Mouse (Mus musculus) ES-Bruce4 (cell line): ENCODE measurements at regions not wholly inside any gene's neighbourhood (a gene's known extent, or its start where the extent isn't known, plus 50 kb on each side); places are given as distances from the start of the nearest gene placed in this dataset.

Experiments
- H3K27ac ChIP-seq: 2 replicates; pipeline ENCODE4 v1.5.1; 2012; ENCODE audit warnings: low read length, inconsistent platforms; ENCODE audit not compliant: insufficient read depth
- H3K27me3 ChIP-seq: 2 replicates; pipeline ENCODE4 v1.6.1; 2012; ENCODE audit warnings: mild to moderate bottlenecking, low read length, inconsistent platforms; ENCODE audit not compliant: control insufficient read depth, poor library complexity, insufficient read depth, severe bottlenecking
- H3K36me3 ChIP-seq: 2 replicates; pipeline ENCODE4 v1.6.1; 2012; ENCODE audit warnings: inconsistent platforms, mild to moderate bottlenecking, low read length, moderate library complexity; ENCODE audit not compliant: control insufficient read depth, poor library complexity, insufficient read depth, severe bottlenecking
- H3K4me1 ChIP-seq: one replicate; pipeline ENCODE4 v1.8.1; 2011; ENCODE audit warnings: low read length; ENCODE audit not compliant: control insufficient read depth, insufficient read depth
- H3K4me3 ChIP-seq: 2 replicates; pipeline ENCODE4 v1.5.1; 2011; ENCODE audit warnings: low read depth, mild to moderate bottlenecking, low read length
- H3K9ac ChIP-seq: 2 replicates; pipeline ENCODE4 v1.6.1; 2012; ENCODE audit warnings: low read depth, mild to moderate bottlenecking, inconsistent platforms; ENCODE audit not compliant: poor library complexity, severe bottlenecking
- H3K9me3 ChIP-seq: replicated peaks from 2 replicates; pipeline ENCODE4 v1.6.1; 2012; ENCODE audit warnings: mild to moderate bottlenecking, low read length, inconsistent platforms; ENCODE audit not compliant: control insufficient read depth, poor library complexity, insufficient read depth, severe bottlenecking
- CTCF ChIP-seq: IDR thresholded peaks from one replicate; pipeline ENCODE4 v1.8.1; 2011; ENCODE audit warnings: low read depth, low read length
- EP300 ChIP-seq: IDR thresholded peaks from 2 replicates; pipeline ENCODE4 v1.6.1; 2011; ENCODE audit warnings: low read depth, low read length; ENCODE audit not compliant: insufficient read depth
- POLR2A ChIP-seq: IDR thresholded peaks from one replicate; pipeline ENCODE4 v1.8.1; 2011; ENCODE audit warnings: low read length; ENCODE audit not compliant: insufficient read depth

DNA sequence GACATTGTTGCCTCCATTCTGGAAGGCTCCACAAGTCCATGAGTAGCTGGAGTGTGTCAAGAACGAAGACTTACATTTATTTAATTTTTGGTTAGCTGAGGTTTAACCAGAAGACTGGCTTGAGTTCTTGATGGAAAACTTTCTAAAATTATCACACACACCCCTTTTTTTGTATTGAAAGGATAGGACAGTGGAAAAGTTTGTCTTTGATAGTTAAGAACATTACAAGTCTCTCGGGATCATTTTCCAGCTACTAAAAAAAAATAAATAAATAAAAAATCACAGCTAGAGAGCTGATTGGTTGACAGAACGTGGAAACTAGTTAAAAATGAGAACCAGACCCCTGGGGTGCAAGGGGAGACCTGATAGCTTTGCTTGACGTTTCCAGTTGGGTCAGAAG, 173.6 kb upstream of the Slc38a2 start:
- no peak for TF ChIP-seq EP300
- no peak for TF ChIP-seq POLR2A
- no peak for TF ChIP-seq CTCF
- Histone ChIP-seq H3K4me3 (no peak overlapping the region), H3K27ac (no peak overlapping the region), H3K36me3 (no peaks in the 10 kb centered on the region), H3K27me3 (no peaks in the 10 kb centered on the region), H3K9me3 (no peaks in the 10 kb centered on the region), H3K4me1 (no peaks in the 10 kb centered on the region), H3K9ac (no peak overlapping the region)

DNA sequence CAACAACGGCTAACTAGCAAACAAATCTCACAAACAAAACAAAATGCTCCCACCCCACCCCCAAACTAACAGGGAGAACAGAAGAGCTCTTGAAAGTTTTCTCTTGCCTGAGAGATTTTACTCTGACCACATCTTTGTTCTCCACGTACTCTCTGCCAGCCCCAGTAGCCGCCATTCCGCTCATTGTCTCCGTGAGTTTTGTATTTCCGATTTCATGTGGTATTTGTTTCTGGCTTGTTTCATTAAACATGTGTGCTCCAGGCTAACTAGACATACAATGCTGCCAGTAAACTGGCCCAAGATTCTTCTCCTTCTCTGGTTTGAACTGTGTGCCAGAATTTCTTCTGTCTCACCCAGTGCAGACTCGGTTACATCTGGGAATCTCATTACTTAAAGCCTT, 168.2 kb upstream of the Slc38a2 start:
- H3K4me3 ChIP-seq: no peak overlapping the region
- no peaks in the 10 kb centered on the region for H3K27me3 ChIP-seq
- H3K9ac ChIP-seq: no peak overlapping the region
- no peaks in the 10 kb centered on the region for H3K36me3 ChIP-seq
- no peaks in the 10 kb centered on the region for H3K9me3 ChIP-seq
- TF ChIP-seq CTCF (no peak), EP300 (no peak), POLR2A (no peak)
- peaks cover 2% of the 10 kb centered on the region for H3K4me1 ChIP-seq
- H3K27ac ChIP-seq: no peak overlapping the region

- Histone ChIP-seq H3K4me1 (peaks cover 2% of the 10 kb centered on the region), H3K9ac (no peak overlapping the region), H3K36me3 (no peaks in the 10 kb centered on the region), H3K4me3 (no peak overlapping the region), H3K9me3 (no peaks in the 10 kb centered on the region), H3K27ac (no peak overlapping the region), H3K27me3 (no peaks in the 10 kb centered on the region)
- TF ChIP-seq POLR2A (no peak), CTCF (no peak), EP300 (no peak)
Measured at GRCm38 (mm10) chr15:96865932-96866331, 166.4 kb upstream of the Slc38a2 start.

DNA sequence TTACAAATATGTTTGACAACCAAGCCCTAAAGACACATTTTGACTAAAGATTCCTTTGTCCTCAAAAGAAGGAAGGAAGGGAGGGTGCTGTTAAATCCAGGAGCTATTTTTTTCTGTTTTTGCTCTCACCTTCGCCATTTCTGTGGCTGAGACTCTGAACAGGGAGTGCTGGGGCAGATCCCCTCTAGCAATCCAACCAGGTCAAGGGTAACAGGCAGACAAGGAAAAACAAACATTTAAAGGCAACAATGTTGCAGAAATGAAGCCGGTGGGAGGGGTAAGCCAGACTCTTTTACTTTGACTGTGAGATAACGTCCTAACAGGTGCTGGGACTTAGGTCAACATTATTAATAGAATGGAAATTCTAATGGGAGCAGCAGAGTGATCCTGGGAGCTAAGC, 158.2 kb upstream of the Slc38a2 start:
- Histone ChIP-seq H3K4me3 (no peak overlapping the region), H3K36me3 (no peaks in the 10 kb centered on the region), H3K27me3 (no peaks in the 10 kb centered on the region), H3K4me1 (no peaks in the 10 kb centered on the region), H3K9ac (no peak overlapping the region), H3K9me3 (no peaks in the 10 kb centered on the region), H3K27ac (no peak overlapping the region)
- TF ChIP-seq CTCF (no peak), EP300 (no peak), POLR2A (no peak)

DNA sequence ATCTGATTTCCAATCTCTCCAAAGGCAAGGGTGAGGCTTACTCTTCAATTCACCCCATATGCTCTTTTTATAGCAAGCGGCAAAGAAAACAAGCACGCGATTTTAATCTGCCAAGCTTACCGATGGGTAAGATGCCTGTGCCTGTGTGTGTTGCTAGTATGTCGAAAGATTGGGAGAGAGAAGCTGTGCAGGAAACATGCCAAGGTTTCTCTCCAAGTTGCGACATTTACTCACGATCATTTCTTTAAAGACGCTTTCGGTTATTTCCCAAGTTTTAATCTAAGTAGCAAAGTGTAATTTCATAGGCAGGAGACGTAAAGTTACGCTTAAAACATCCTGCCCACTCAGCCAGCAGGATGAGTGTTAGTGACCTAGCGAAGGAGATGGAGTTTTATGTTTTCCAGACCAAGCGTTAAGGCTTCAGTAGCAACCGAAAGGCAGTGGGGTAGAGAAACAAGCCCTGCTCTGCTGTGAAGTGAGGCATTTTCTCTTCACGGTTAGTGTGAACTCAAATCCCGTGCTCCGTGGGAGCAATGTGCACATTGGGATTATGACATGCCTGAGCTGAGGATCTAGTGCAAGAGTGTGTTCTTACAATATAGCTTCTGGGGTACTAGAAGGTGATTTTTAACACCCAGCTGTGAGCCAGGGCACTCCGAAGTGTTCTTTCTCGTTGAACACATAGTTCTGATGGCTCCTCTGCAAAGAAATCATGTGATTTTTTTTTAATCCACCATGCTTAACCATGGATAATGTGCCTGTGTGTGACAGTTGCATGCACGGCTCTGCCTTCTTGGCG, 152.6 kb upstream of the Slc38a2 start:
- no peaks in the 10 kb centered on the region for H3K36me3 ChIP-seq
- H3K4me1 ChIP-seq: no peaks in the 10 kb centered on the region
- TF ChIP-seq POLR2A (no peak), EP300 (no peak), CTCF (no peak)
- no peak overlapping the region for H3K27ac ChIP-seq
- no peaks in the 10 kb centered on the region for H3K9me3 ChIP-seq
- H3K27me3 ChIP-seq: no peaks in the 10 kb centered on the region
- no peak overlapping the region for H3K9ac ChIP-seq
- no peak overlapping the region for H3K4me3 ChIP-seq

DNA sequence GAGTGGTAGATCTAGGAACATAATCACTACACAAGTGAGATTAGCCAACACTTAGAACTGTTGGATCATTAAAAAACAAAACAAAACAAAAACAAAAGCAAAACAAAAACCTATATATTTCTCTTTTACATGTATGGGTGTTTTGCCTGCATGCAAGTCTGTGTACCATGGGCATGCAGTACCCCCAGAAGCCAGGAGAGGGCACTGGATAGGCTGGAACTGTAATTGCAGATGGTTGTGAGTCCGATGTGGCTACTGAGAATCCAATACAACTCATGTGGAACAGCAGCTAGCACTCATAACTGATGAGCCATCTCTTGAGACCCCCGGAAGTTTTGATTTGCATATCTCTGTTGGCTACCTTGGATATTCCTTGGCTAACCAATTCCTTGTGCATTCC, 148.6 kb upstream of the Slc38a2 start:
- no peak overlapping the region for H3K27ac ChIP-seq
- no peaks in the 10 kb centered on the region for H3K9me3 ChIP-seq
- no peak overlapping the region for H3K4me3 ChIP-seq
- peak; percentile 57 for TF ChIP-seq CTCF
- TF ChIP-seq EP300: no peak
- H3K36me3 ChIP-seq: no peaks in the 10 kb centered on the region
- H3K4me1 ChIP-seq: no peaks in the 10 kb centered on the region
- H3K9ac ChIP-seq: no peak overlapping the region
- H3K27me3 ChIP-seq: no peaks in the 10 kb centered on the region
